Mouse (Mus musculus): ENCODE results near the gene Nme9. TPM values are rescaled to one million over a fixed set of nuclear protein-coding genes. Genes with fewer than 3 reads are reported as not detected.

Nme9 gene
- total RNA-seq, 2 experiments from 2014 or later, result not detected

- no peak for ATAC-seq (replicated peaks; ENCODE audit: poor library complexity, severe bottlenecking)
Measured at GRCm38 (mm10) chr9:99470347-99471092, 19.2 kb downstream of the Nme9 start.

- peak; percentile 31; the same call in 1 of the 2 replicates for ATAC-seq (replicated peaks; ENCODE audit: poor library complexity, severe bottlenecking)
Measured at GRCm38 (mm10) chr9:99471334-99471733, 20.1 kb downstream of the Nme9 start.

GRCm38 (mm10) chr9:99479181-99479711 lies 28.0 kb downstream of the Nme9 start:
- no peak for ATAC-seq (replicated peaks; ENCODE audit: poor library complexity, severe bottlenecking)

DNA sequence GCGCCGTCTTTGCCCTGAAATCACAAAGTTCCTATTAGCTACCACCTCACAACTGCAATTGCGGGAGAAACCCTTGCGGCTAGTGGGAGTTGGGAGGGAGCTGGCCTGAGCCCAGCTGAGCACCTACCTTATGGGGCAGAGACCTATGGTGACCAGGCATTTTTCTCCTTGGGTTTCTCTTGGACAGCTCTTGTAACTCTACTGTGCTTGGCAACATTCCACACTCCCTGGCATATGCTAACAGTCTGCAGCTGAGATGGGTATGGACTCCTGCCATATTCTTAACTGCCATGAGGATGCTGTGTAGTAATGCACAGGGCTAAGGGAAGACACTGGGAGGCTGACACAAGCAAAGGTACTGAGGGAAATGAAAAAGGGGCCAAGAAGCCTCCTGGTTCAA lies 29.5 kb downstream of the Nme9 start:
- no peak for ATAC-seq (replicated peaks; ENCODE audit: poor library complexity, severe bottlenecking)

- no peak for ATAC-seq (replicated peaks; ENCODE audit: poor library complexity, severe bottlenecking)
Measured at GRCm38 (mm10) chr9:99483191-99483590, 31.9 kb downstream of the Nme9 start.

- ATAC-seq (replicated peaks; ENCODE audit: poor library complexity, severe bottlenecking), result no peak
Measured at GRCm38 (mm10) chr9:99484632-99485031, 33.4 kb downstream of the Nme9 start.

GRCm38 (mm10) chr9:99485144-99485543 lies 33.9 kb downstream of the Nme9 start:
- no peak for ATAC-seq (replicated peaks; ENCODE audit: poor library complexity, severe bottlenecking)

- no peak for ATAC-seq (replicated peaks; ENCODE audit: poor library complexity, severe bottlenecking)
Measured at GRCm38 (mm10) chr9:99487126-99487695, 35.9 kb downstream of the Nme9 start.

GRCm38 (mm10) chr9:99487841-99488240 lies 36.6 kb downstream of the Nme9 start:
- ATAC-seq (replicated peaks; ENCODE audit: poor library complexity, severe bottlenecking), result no peak

DNA sequence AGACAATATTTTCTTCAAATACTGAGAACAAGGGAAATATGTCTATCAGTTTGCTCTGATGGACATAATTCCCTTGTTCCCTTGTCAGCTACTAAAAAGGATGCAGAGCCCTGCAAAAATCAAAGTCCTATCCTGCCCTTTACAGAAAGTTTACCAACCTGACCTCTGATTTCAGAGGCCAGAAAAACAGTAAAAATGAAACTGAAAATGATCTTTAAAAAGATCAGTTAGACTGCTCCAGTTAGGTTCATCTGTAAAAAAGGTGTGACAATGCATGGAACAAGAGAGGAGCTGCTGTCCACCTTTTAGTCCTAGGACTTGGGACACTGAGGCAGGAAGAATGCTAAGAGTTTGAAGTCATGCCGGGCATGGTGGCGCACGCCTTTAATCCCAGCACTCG lies 39.8 kb downstream of the Nme9 start:
- ATAC-seq (replicated peaks; ENCODE audit: poor library complexity, severe bottlenecking), result no peak

- ATAC-seq (replicated peaks; ENCODE audit: poor library complexity, severe bottlenecking), result peak; percentile 63
Measured at GRCm38 (mm10) chr9:99492634-99493200, 41.4 kb downstream of the Nme9 start.

GRCm38 (mm10) chr9:99499336-99499735 lies 48.1 kb downstream of the Nme9 start:
- ATAC-seq (replicated peaks; ENCODE audit: poor library complexity, severe bottlenecking), result peak; percentile 61; the same call in 1 of the 2 replicates

DNA sequence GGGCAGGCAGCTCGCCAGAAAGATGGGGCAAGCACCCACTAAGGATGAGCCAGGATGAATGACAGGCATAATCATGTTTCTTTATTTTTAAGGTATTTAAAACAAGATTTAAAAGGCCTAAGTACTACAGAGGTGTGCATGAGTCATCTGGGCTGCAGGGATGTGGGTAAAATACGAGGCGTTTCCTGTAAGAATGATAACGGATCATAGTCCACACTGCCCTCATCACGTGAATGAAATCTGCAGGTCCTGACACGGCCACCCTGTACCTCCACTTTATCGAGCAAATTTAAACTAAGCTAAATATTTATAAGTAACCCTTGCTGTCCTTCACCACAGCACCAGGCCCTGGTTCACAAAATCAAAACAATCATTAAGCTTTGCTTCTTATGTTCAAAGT lies 54.6 kb downstream of the Nme9 start:
- ATAC-seq (replicated peaks; ENCODE audit: poor library complexity, severe bottlenecking), result no peak

Other genes with a start within 250 kb of the Nme9 start
- not detected in 2 replicates for gene Faiml, start 214.2 kb upstream of the Nme9 start, total RNA-seq (2014; fragmentation: Nextera tagmentation)
- gene Faiml, start 214.2 kb upstream of the Nme9 start, total RNA-seq (2017), result not detected in 2 replicates
- gene Cep70, start 208.1 kb upstream of the Nme9 start, total RNA-seq (2014; fragmentation: Nextera tagmentation), result 27.0 and 29.7 TPM in 2 replicates
- gene Cep70, start 208.1 kb upstream of the Nme9 start, total RNA-seq (2017), result 22.8 and 50.5 TPM in 2 replicates
- not detected in 2 replicates for gene Esyt3, start 92.9 kb upstream of the Nme9 start, total RNA-seq (2014; fragmentation: Nextera tagmentation)
- not detected in 2 replicates for gene Esyt3, start 92.9 kb upstream of the Nme9 start, total RNA-seq (2017)
- 6.7 and 19.6 TPM in 2 replicates for gene Mras, start 14.1 kb upstream of the Nme9 start, total RNA-seq (2014; fragmentation: Nextera tagmentation)
- gene Mras, start 14.1 kb upstream of the Nme9 start, total RNA-seq (2017), result 3.2 and 9.2 TPM in 2 replicates
- 23.7 and 28.9 TPM in 2 replicates for gene Armc8, start 117.4 kb downstream of the Nme9 start, total RNA-seq (2014; fragmentation: Nextera tagmentation)
- gene Armc8, start 117.4 kb downstream of the Nme9 start, total RNA-seq (2017), result 28.1 and 30.5 TPM in 2 replicates
- gene Dbr1, start 124.3 kb downstream of the Nme9 start, total RNA-seq (2014; fragmentation: Nextera tagmentation), result 26.2 and 39.6 TPM in 2 replicates
- gene Dbr1, start 124.3 kb downstream of the Nme9 start, total RNA-seq (2017), result 50.5 and 65.8 TPM in 2 replicates
- not detected in 2 replicates for gene A4gnt, start 161.0 kb downstream of the Nme9 start, total RNA-seq (2014; fragmentation: Nextera tagmentation)
- not detected in 2 replicates for gene A4gnt, start 161.0 kb downstream of the Nme9 start, total RNA-seq (2017)
- gene Dzip1l, start 178.0 kb downstream of the Nme9 start, total RNA-seq (2014; fragmentation: Nextera tagmentation), result not detected in 2 replicates
- not detected in 2 replicates for gene Dzip1l, start 178.0 kb downstream of the Nme9 start, total RNA-seq (2017)

Data from granulocyte monocyte progenitor cell, adult 5-6 weeks (primary cell).